Mouse (Mus musculus) heart, embryonic 11.5 days (tissue): ENCODE measurements at regions not wholly inside any gene's neighbourhood (a gene's known extent, or its start where the extent isn't known, plus 50 kb on each side); places are given as distances from the start of the nearest gene placed in this dataset.

Experiments used
- ATAC-seq: fragments of 200-750 bp; cut with Nextera tagmentation; replicated peaks from 2 replicates; pipeline ENCODE4 v1.8.0; 2017; ENCODE audit warnings: moderate library complexity; ENCODE audit not compliant: insufficient number of reproducible peaks, low FRiP score, low TSS enrichment
- H3K27ac ChIP-seq: fragments of 300-500 bp; sonication (generic); 2 replicates; pipeline ENCODE4 v1.5.1; 2014; ENCODE audit warnings: mild to moderate bottlenecking, low read depth, low read length
- H3K27me3 ChIP-seq: fragments of 300-500 bp; sonication (generic); 2 replicates; pipeline ENCODE4 v1.6.1; 2014; ENCODE audit warnings: mild to moderate bottlenecking, low read length, mixed read lengths; ENCODE audit not compliant: control insufficient read depth, insufficient read depth
- H3K36me3 ChIP-seq: fragments of 300-500 bp; sonication (generic); 2 replicates; pipeline ENCODE4 v1.6.1; 2014; ENCODE audit warnings: mild to moderate bottlenecking, low read length, moderate library complexity, mixed read lengths; ENCODE audit not compliant: control insufficient read depth, insufficient read depth
- H3K4me1 ChIP-seq: fragments of 300-500 bp; sonication (generic); 2 replicates; pipeline ENCODE4 v1.6.1; 2014; ENCODE audit warnings: low read length; ENCODE audit not compliant: control insufficient read depth, insufficient read depth
- H3K4me2 ChIP-seq: fragments of 300-500 bp; sonication (generic); 2 replicates; pipeline ENCODE4 v1.6.1; 2014; ENCODE audit warnings: mild to moderate bottlenecking, moderate library complexity
- H3K4me3 ChIP-seq: fragments of 300-500 bp; sonication (generic); 2 replicates; pipeline ENCODE4 v1.5.1; 2014; ENCODE audit warnings: low read depth, low read length
- H3K9ac ChIP-seq: fragments of 300-500 bp; sonication (generic); 2 replicates; pipeline ENCODE4 v1.6.1; 2014; ENCODE audit warnings: mild to moderate bottlenecking, low read depth, low read length, moderate library complexity
- H3K9me3 ChIP-seq: fragments of 300-500 bp; sonication (generic); replicated peaks from 2 replicates; pipeline ENCODE4 v1.6.1; 2016; ENCODE audit warnings: low read length; ENCODE audit not compliant: control insufficient read depth
- WGBS: fragments of 180-500 bp; shearing (Covaris S2); extraction: QIAGEN DNeasy Blood & Tissue Kit; methylation state at CpG from one replicate; pipeline ENCODE4 v1.1.7; 2014; ENCODE audit not compliant: insufficient replicate concordance; 5-methylcytosine and 5-hydroxymethylcytosine counted together

DNA sequence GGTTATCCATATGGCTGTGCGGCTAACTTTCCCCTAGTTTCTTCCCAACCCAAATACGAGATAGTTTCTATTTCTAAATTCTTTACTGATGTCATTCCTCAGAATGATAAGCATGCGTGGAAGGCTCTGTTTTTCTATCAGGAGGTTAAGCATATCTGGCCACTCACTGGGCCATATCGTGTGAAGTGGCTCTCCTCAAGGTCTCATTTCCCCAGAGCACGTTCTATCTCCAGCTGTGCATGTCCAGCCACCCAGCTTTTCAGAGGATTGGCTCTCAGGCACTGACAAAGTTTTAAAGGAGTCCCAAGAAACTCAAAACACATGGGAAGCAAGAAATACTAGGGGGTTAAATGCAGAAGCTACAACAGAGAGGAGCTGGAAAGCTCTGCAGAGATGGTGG lies 205.8 kb downstream of the Gm10260 start:
- H3K4me1 ChIP-seq: peaks cover 4% of the 10 kb centered on the region
- no peaks in the 10 kb centered on the region for H3K36me3 ChIP-seq
- no peak overlapping the region for H3K4me3 ChIP-seq
- H3K4me2 ChIP-seq: no peak overlapping the region
- WGBS: 17% methylated on average over 5 of the region's 5 CpGs
- ATAC-seq: no peak
- no peak overlapping the region for H3K9ac ChIP-seq
- peaks cover 3% of the 10 kb centered on the region for H3K9me3 ChIP-seq
- H3K27me3 ChIP-seq: no peaks in the 10 kb centered on the region
- H3K27ac ChIP-seq: no peak overlapping the region

- Histone ChIP-seq H3K27me3 (no peaks in the 10 kb centered on the region), H3K4me2 (no peak overlapping the region), H3K36me3 (no peaks in the 10 kb centered on the region), H3K4me1 (peaks cover 14% of the 10 kb centered on the region), H3K4me3 (no peak overlapping the region), H3K27ac (no peak overlapping the region), H3K9me3 (no peaks in the 10 kb centered on the region), H3K9ac (no peak overlapping the region)
- ATAC-seq: no peak
- 76% methylated on average over 4 of the region's 4 CpGs for WGBS
Observed at GRCm38 (mm10) chr13:97552236-97552635, 208.2 kb downstream of the Gm10260 start.

GRCm38 (mm10) chr13:97550880-97551279 lies 209.6 kb downstream of the Gm10260 start:
- Histone ChIP-seq H3K27ac (no peak overlapping the region), H3K4me1 (peaks cover 19% of the 10 kb centered on the region), H3K36me3 (no peaks in the 10 kb centered on the region), H3K4me2 (no peak overlapping the region), H3K9me3 (no peaks in the 10 kb centered on the region), H3K9ac (no peak overlapping the region), H3K4me3 (no peak overlapping the region), H3K27me3 (no peaks in the 10 kb centered on the region)
- no peak for ATAC-seq
- WGBS: 78% methylated on average over 3 of the region's 3 CpGs

DNA sequence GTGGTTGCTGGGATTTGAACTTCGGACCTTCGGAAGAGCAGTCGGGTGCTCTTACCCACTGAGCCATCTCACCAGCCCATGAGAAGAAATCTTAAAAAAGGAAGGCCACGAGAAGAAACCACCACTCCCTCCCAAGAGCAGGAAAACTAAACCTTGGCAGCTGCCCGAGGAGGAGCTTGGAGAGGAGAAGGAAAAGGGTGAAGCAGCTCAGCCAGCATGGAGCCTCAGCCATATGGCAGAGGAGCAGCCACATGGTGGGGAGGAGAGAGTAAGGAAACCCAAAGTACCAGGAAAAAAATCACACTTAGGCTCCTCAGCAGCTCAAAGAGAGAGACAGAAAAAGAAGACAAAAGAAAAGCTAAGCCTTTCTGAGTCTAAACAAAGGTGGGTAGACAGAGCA lies 210.3 kb downstream of the Gm10260 start:
- peaks cover 19% of the 10 kb centered on the region for H3K4me1 ChIP-seq

DNA sequence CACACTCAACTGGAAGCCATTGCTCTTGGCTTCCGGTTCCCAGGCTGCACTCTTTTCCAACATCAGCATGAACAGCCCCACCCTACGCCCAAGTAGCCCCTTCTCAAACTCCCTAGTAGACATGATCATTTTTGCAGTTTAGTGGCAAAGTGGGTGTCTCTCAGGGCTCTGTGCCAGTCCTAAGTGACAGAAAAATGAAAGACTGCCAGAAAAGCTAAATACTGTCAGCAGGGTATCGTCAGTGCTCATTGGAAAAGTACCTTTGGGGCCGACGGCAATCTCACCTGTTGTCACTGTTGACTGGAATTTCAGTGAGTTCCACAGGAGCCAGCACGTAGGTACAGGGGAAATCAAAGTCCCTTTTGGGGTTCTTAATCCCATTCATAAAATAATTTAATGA lies 211.0 kb downstream of the Gm10260 start:
- H3K27ac ChIP-seq: peak overlapping the region; percentile 54; the same call in 1 of the 2 replicates
- H3K4me1 ChIP-seq: peaks cover 15% of the 10 kb centered on the region
- 0 out of 2 replicates have a peak, but pooled peaks cover 2% of the 10 kb centered on the region for H3K9me3 ChIP-seq
- 89% methylated on average over 6 of the region's 6 CpGs for WGBS
- H3K36me3 ChIP-seq: no peaks in the 10 kb centered on the region
- no peaks in the 10 kb centered on the region for H3K27me3 ChIP-seq
- H3K4me3 ChIP-seq: no peak overlapping the region
- no peak overlapping the region for H3K9ac ChIP-seq
- ATAC-seq: no peak
- H3K4me2 ChIP-seq: no peak overlapping the region

More for the DNA sequence above, 210.3 kb downstream of the Gm10260 start:
- 82% methylated on average over 5 of the region's 5 CpGs for WGBS
- Histone ChIP-seq H3K4me3 (no peak overlapping the region), H3K9ac (no peak overlapping the region), H3K36me3 (no peaks in the 10 kb centered on the region), H3K4me2 (no peak overlapping the region), H3K27me3 (no peaks in the 10 kb centered on the region), H3K27ac (no peak overlapping the region), H3K9me3 (no peaks in the 10 kb centered on the region)
- no peak for ATAC-seq

GRCm38 (mm10) chr13:97548527-97548977 lies 211.9 kb downstream of the Gm10260 start:
- Histone ChIP-seq H3K36me3 (no peaks in the 10 kb centered on the region), H3K4me3 (no peak overlapping the region), H3K27me3 (no peaks in the 10 kb centered on the region), H3K9ac (no peak overlapping the region), H3K4me1 (peaks cover 15% of the 10 kb centered on the region), H3K27ac (peak overlapping the region; percentile 54), H3K9me3 (0 out of 2 replicates have a peak, but pooled peaks cover 2% of the 10 kb centered on the region), H3K4me2 (no peak overlapping the region; the same call in 1 of the 2 replicates)
- ATAC-seq: no peak
- whole genome bisulfite sequencing: 16% methylated on average over 9 of the region's 9 CpGs

- Histone ChIP-seq H3K9ac (no peak overlapping the region), H3K4me3 (no peak overlapping the region), H3K36me3 (no peaks in the 10 kb centered on the region), H3K27me3 (no peaks in the 10 kb centered on the region), H3K9me3 (0 out of 2 replicates have a peak, but pooled peaks cover 2% of the 10 kb centered on the region), H3K27ac (0 out of 2 replicates have a peak overlapping the region, but pooled peaks have one; percentile 29), H3K4me2 (no peak overlapping the region), H3K4me1 (peaks cover 15% of the 10 kb centered on the region)
- WGBS: 40% methylated on average over 5 of the region's 5 CpGs
- no peak for ATAC-seq
Observed at GRCm38 (mm10) chr13:97546936-97547335, 213.5 kb downstream of the Gm10260 start.

GRCm38 (mm10) chr13:97545971-97546454 lies 214.4 kb downstream of the Gm10260 start:
- no peak overlapping the region for H3K4me3 ChIP-seq
- 67% methylated on average over 9 of the region's 9 CpGs for WGBS
- ATAC-seq: no peak
- no peaks in the 10 kb centered on the region for H3K27me3 ChIP-seq
- peaks cover 15% of the 10 kb centered on the region for H3K4me1 ChIP-seq
- H3K4me2 ChIP-seq: no peak overlapping the region
- H3K9me3 ChIP-seq: 0 out of 2 replicates have a peak, but pooled peaks cover 2% of the 10 kb centered on the region
- H3K36me3 ChIP-seq: no peaks in the 10 kb centered on the region
- 0 out of 2 replicates have a peak overlapping the region, but pooled peaks have one; percentile 25 for H3K27ac ChIP-seq
- H3K9ac ChIP-seq: no peak overlapping the region

GRCm38 (mm10) chr13:97539686-97540085 lies 220.7 kb downstream of the Gm10260 start:
- ATAC-seq: no peak
- no peak overlapping the region for H3K4me3 ChIP-seq
- H3K27ac ChIP-seq: no peak overlapping the region
- no peaks in the 10 kb centered on the region for H3K36me3 ChIP-seq
- 70% methylated on average over 9 of the region's 9 CpGs for WGBS
- H3K4me1 ChIP-seq: 0 out of 2 replicates have a peak, but pooled peaks cover 2% of the 10 kb centered on the region
- H3K27me3 ChIP-seq: no peaks in the 10 kb centered on the region
- no peak overlapping the region for H3K4me2 ChIP-seq
- peaks cover under 1% of the 10 kb centered on the region; the same call in 1 of the 2 replicates for H3K9me3 ChIP-seq
- no peak overlapping the region for H3K9ac ChIP-seq
